Mouse (Mus musculus) hindbrain, postnatal 0 days (tissue): ENCODE measurements around the gene Jak3. TPM values are rescaled to one million over a fixed set of nuclear protein-coding genes. Genes with fewer than 3 reads are reported as not detected.
"Not testable (repeated sequence)": the region's sequence is repeated elsewhere in the genome, so short reads cannot be mapped to it uniquely, and the experiment has no call there.

ENCODE experiments used
- ATAC-seq: fragments of 200-750 bp; cut with Nextera tagmentation; 2 replicates; pipeline ENCODE4 v1.8.0; 2017; ENCODE audit warnings: mild to moderate bottlenecking, moderate TSS enrichment, moderate library complexity
- DNase-seq: peaks from one replicate; pipeline ENCODE4 v3.0.0-alpha.2; 2015; ENCODE audit warnings: low spot score
- H3K27ac ChIP-seq: fragments of 300-500 bp; sonication (generic); 2 replicates; pipeline ENCODE4 v1.5.1; 2014; ENCODE audit warnings: mild to moderate bottlenecking
- H3K27me3 ChIP-seq: fragments of 300-500 bp; sonication (generic); 2 replicates; pipeline ENCODE4 v1.6.1; 2014; ENCODE audit warnings: low read length, mixed read lengths; ENCODE audit not compliant: insufficient read depth
- H3K36me3 ChIP-seq: fragments of 300-500 bp; sonication (generic); 2 replicates; pipeline ENCODE4 v1.6.1; 2014; ENCODE audit warnings: low read length, mixed read lengths; ENCODE audit not compliant: insufficient read depth
- H3K4me1 ChIP-seq: fragments of 300-500 bp; sonication (generic); 2 replicates; pipeline ENCODE4 v1.6.1; 2014; ENCODE audit warnings: antibody characterized with exemption, low read length, mixed read lengths; ENCODE audit not compliant: insufficient read depth
- H3K4me2 ChIP-seq: fragments of 300-500 bp; sonication (generic); 2 replicates; pipeline ENCODE4 v1.6.1; 2014; ENCODE audit warnings: low read depth, mild to moderate bottlenecking, low read length, moderate library complexity, mixed read lengths
- H3K4me3 ChIP-seq: fragments of 300-500 bp; sonication (generic); 2 replicates; pipeline ENCODE4 v1.5.1; 2014; ENCODE audit warnings: low read length
- H3K9ac ChIP-seq: fragments of 300-500 bp; sonication (generic); replicated peaks from 2 replicates; pipeline ENCODE4 v1.6.1; 2014; ENCODE audit warnings: mild to moderate bottlenecking, low read length, moderate library complexity, mixed read lengths
- H3K9me3 ChIP-seq: fragments of 300-500 bp; sonication (generic); 2 replicates; pipeline ENCODE4 v1.6.1; 2016; ENCODE audit warnings: low read length, mixed read lengths
- CTCF ChIP-seq: IDR thresholded peaks from 2 replicates; pipeline ENCODE4 v1.5.1; 2016; ENCODE audit warnings: antibody characterized with exemption, control low read depth, low read depth
- WGBS: fragments of 180-500 bp; shearing (Covaris S2); extraction: QIAGEN DNeasy Blood & Tissue Kit; methylation state at CpG from one replicate; pipeline ENCODE4 v1.1.7; 2014; 5-methylcytosine and 5-hydroxymethylcytosine counted together
- polyA plus RNA-seq: library from polyadenylated mRNA; unstranded; fragments of >200 nt; fragmentation: Nextera tagmentation; extraction: Ambion mirVana; gene quantifications from 2 replicates; pipeline ENCODE4 v1.2.1, GENCODE M21; 2015
- total RNA-seq: library from RNA; depleted of rRNA; stranded (reverse); fragments of >200 nt; gene quantifications from 2 replicates; pipeline ENCODE4 v1.2.3, GENCODE M21; 2014

The Jak3 gene
- total and polyA plus RNA-seq, 2 experiments from 2014 or later: 7.4 to 15.3 TPM

GRCm38 (mm10) chr8:71686143-71686734 is 10.1 kb downstream of the Jak3 start:
- Histone ChIP-seq H3K4me1 (no peaks in the 10 kb centered on the region), H3K27me3 (peaks cover 98% of the 10 kb centered on the region), H3K27ac (no peak overlapping the region), H3K36me3 (no peaks in the 10 kb centered on the region), H3K9ac (no peak overlapping the region), H3K4me3 (peak overlapping the region; percentile 32), H3K4me2 (peak overlapping the region; percentile 56), H3K9me3 (no peaks in the 10 kb centered on the region)
- ATAC-seq: peak; percentile 48
- TF ChIP-seq CTCF: no peak
- peak; percentile 44 for DNase-seq
- 2% methylated on average over 23 of the region's 23 CpGs for WGBS

GRCm38 (mm10) chr8:71687616-71688015 is 11.5 kb downstream of the Jak3 start:
- TF ChIP-seq CTCF: no peak
- ATAC-seq (no peak), DNase-seq (no peak)
- no peak overlapping the region for H3K4me3 ChIP-seq
- H3K9me3 ChIP-seq: no peaks in the 10 kb centered on the region
- H3K27ac ChIP-seq: no peak overlapping the region
- 9% methylated on average over 8 of the region's 8 CpGs for WGBS
- H3K4me2 ChIP-seq: no peak overlapping the region
- H3K27me3 ChIP-seq: peaks cover 99% of the 10 kb centered on the region
- H3K9ac ChIP-seq: no peak overlapping the region
- H3K36me3 ChIP-seq: no peaks in the 10 kb centered on the region
- no peaks in the 10 kb centered on the region for H3K4me1 ChIP-seq

- peak; percentile 11; the same call in 1 of the 2 replicates for TF ChIP-seq CTCF
- no peak within 1 kb of the TSS for H3K4me2 ChIP-seq
- no peaks in the 10 kb centered on the region for H3K36me3 ChIP-seq
- no peak within 1 kb of the TSS for H3K4me3 ChIP-seq
- DNase-seq: no peak
- WGBS: 6% methylated on average over 33 of the region's 33 CpGs
- H3K4me1 ChIP-seq: 0 out of 2 replicates have a peak, but pooled peaks cover 6% of the 10 kb centered on the region
- H3K27me3 ChIP-seq: peaks cover 99% of the 10 kb centered on the region
- H3K9ac ChIP-seq: no peak within 1 kb of the TSS
- H3K27ac ChIP-seq: no peak within 1 kb of the TSS
- no peaks in the 10 kb centered on the region for H3K9me3 ChIP-seq
- no peak for ATAC-seq
Observed at GRCm38 (mm10) chr8:71689028-71689427, 12.9 kb downstream of the Jak3 start, which contains the start of gene Insl3. Insl3 (plus strand) TSS chr8:71689214.

GRCm38 (mm10) chr8:71692509-71692908 is 16.4 kb downstream of the Jak3 start:
- DNase-seq (no peak), ATAC-seq (no peak)
- Histone ChIP-seq H3K36me3 (no peaks in the 10 kb centered on the region), H3K4me3 (peak overlapping the region; percentile 13; the same call in 1 of the 2 replicates), H3K9me3 (no peaks in the 10 kb centered on the region), H3K9ac (no peak overlapping the region), H3K4me1 (0 out of 2 replicates have a peak, but pooled peaks cover 6% of the 10 kb centered on the region), H3K4me2 (0 out of 2 replicates have a peak overlapping the region, but pooled peaks have one; percentile 0), H3K27ac (no peak overlapping the region), H3K27me3 (peaks cover 76% of the 10 kb centered on the region)
- WGBS: 4% methylated on average over 30 of the region's 30 CpGs
- TF ChIP-seq CTCF: no peak

GRCm38 (mm10) chr8:71693166-71694041 is 17.3 kb downstream of the Jak3 start:
- no peak for TF ChIP-seq CTCF
- 6% methylated on average over 68 of the region's 68 CpGs for WGBS
- DNase-seq: no peak

GRCm38 (mm10) chr8:71695456-71695855 is 19.4 kb downstream of the Jak3 start:
- not testable (repeated sequence) for H3K9me3 ChIP-seq, H3K27ac ChIP-seq, DNase-seq, H3K4me1 ChIP-seq, ATAC-seq, H3K9ac ChIP-seq, H3K4me3 ChIP-seq, H3K4me2 ChIP-seq, H3K36me3 ChIP-seq
- 60% methylated on average over 12 of the region's 12 CpGs for WGBS
- TF ChIP-seq CTCF: peak; percentile 32; the same call in 1 of the 2 replicates
- peaks cover 48% of the 10 kb centered on the region for H3K27me3 ChIP-seq

More at GRCm38 (mm10) chr8:71693166-71694041, 17.3 kb downstream of the Jak3 start:
- ATAC-seq: peak; percentile 36; the same call in 1 of the 2 replicates
- Histone ChIP-seq H3K36me3 (no peaks in the 10 kb centered on the region), H3K27ac (no peak overlapping the region), H3K9ac (no peak overlapping the region), H3K4me1 (0 out of 2 replicates have a peak, but pooled peaks cover 6% of the 10 kb centered on the region), H3K27me3 (peaks cover 67% of the 10 kb centered on the region), H3K4me2 (peak overlapping the region; percentile 47), H3K9me3 (no peaks in the 10 kb centered on the region), H3K4me3 (peak overlapping the region; percentile 26)
